13 mouse cellular contexts compared by ENCODE assay signal in genomic region chr9:73931988-73932387, GRCm38 (mm10).
A peak's percentile ranks its signal among the peaks of the same experiment; 100 is the strongest.
DNase-seq lines count a peak whose midpoint lies in the region.
"Had no signal": no experiment of that assay in that cellular context is flagged by ENCODE, and none has a peak within 500 bp of the region (broad histone marks: within the 10 kb centered on the region; RNA-seq: fewer than 3 reads in every experiment).

No protein-coding gene starts in this region.

- peak; percentile 56 for DNase-seq in cerebellum, adult 11 months
- DNase-seq in cerebellum, postnatal 4 days (ENCODE audit: low spot score in 2 of 2), result no peak
- DNase-seq in brain, adult 2 months (ENCODE audit: low read depth, low spot score), result peak; percentile 74
- peak; percentile 55 for DNase-seq in cerebellum, adult 8-10 months
- peak; percentile 59 to 70 for DNase-seq in cerebellum, postnatal 14 days
- no peak for DNase-seq in frontal cortex, postnatal 10 days (ENCODE audit: low spot score in 2 of 2)
- no peak for DNase-seq in embryo, embryonic 10.5 days (ENCODE audit: low spot score)
- DNase-seq in spleen, postnatal 10 days (ENCODE audit: low spot score in 2 of 2), result no peak
- DNase-seq: adrenal gland, adult 8-10 months; adrenal gland, postnatal 36 days; B cell, adult 2 months; gastrocnemius, postnatal 10 days; kidney, adult 8-10 months had no signal

Comparison
In these comparisons a context has a peak if more than half of its experiments do, and no peak if none do; other contexts are left out.
1. DNase-seq: peak in cerebellum, adult 11 months (single experiment), brain, adult 2 months (single experiment), cerebellum, adult 8-10 months (single experiment) and cerebellum, postnatal 14 days (2 of 2); none in cerebellum, postnatal 4 days (0 of 2), frontal cortex, postnatal 10 days (0 of 2), embryo, embryonic 10.5 days (single experiment) and spleen, postnatal 10 days (0 of 2).